Mouse (Mus musculus): ENCODE measurements around the gene Tmem59l.

Tmem59l gene

DNA sequence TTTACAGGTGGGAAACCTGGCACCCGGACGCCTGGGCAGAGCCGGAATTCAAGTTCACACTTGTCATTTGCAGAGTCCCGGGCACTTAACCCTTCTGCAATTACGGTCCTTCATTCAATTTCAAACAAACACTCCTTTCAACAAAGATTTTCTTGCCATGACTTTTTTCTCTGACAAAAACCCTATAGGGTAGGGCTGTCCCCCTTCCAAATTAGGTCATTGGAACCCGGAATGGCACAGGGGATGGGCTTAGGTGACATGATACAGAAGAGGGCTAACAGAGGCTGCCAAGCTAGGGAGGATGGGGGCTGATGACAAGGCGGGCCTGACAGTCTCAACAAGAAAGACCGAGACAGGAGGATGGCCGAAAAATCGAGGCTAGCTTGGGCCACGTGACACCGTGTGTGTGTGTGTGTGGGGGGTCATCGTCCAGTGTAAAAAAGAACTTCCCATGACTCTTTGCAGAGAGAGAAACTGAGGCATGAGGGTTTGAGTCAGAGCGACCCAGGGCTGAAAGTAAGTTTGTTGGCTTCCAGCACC lies 1.8 kb upstream of the Tmem59l start:
- no peak for DNase-seq (ENCODE audit: low read depth, low spot score)

DNA sequence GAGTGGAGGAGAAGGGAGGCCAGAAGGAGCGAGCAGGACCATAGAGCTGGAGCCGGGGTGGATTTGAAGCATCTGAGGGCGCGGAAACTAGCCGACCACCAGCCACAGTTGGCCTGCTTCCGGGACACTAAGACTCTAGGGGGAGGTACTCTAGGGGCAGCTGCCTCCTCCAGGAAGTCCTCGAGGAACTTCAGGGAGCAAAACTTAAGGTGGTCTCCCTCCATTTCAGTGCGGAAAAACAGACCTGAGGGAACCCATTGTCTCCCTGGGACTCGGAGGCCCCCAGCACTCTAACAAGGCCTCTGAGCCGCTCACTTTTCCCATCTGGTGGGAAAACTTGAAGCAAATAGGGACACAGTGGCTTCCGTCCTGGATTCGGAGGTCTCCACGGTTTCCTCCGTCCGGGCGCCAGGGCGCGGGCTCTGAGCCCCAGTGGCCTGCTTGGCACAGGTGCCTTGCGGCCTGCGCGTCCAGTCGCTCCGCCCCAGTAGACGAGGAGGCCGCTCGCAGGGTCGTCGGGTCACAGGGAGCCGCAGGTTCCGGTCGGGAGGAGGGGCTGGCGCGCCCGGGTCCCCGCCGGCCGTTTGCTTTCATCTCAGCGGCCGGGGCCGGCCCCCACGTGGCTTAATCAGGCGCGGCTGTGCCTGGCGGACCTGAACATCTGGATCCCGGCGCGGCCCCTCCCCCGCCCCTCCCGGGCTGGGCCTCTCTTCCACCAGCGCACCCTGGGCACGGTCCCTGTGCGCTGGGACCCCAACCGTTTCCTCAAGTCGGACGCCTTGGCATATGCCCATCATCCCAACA lies 1.0 kb upstream of the Tmem59l start:
- no peak for DNase-seq (ENCODE audit: low read depth, low spot score)

DNA sequence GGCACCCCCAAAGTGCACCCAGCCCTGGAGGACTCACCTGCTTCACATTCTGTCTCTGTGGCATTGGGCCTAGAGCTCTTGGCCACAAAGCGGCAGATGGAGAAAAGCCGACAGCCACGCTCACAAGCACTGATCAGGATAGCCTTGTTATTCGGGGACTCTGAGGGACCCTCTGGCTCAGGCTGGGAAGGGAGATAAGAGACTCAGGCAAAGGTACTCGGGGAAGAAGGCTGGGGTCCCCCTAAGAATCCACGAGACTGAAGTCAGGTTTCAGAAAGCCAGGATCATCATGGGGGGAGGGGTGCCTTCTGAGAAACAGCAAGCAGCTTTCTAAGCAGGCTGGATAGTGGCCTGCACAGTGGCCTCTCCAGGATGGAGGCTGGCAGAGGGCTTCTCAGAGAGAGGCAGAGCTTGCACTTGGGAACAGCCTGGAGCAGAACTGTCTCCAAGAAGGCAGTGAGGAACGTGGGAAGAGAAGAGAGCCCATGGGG lies 922 bp downstream of the Tmem59l start:
- DNase-seq (ENCODE audit: low read depth, low spot score): no peak

- no peak for DNase-seq (ENCODE audit: low read depth, low spot score)
Observed at GRCm38 (mm10) chr8:70482943-70483342, 4.2 kb downstream of the Tmem59l start.

DNA sequence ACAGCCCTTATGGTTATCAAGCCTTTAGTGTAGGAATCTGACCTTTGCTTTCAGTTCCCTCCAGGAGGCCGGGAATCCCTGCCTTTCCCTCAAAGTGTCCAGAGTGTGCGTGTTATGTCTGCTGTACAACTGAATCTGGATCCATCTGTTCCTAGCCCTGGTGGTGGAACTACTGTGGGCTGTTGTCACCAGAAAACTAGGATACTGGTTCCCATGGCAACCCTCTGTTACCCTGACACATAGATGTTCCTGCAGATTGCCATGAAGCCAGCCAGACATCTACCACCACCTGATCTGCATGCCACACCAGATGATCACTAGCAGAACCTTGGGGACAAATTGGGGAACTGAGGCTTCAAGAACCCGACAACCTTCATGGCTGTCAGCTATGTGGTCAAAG lies 5.2 kb downstream of the Tmem59l start:
- DNase-seq (ENCODE audit: low read depth, low spot score): peak; percentile 89

GRCm38 (mm10) chr8:70477269-70477982 lies 9.7 kb downstream of the Tmem59l start:
- DNase-seq (ENCODE audit: low read depth, low spot score): no peak

DNA sequence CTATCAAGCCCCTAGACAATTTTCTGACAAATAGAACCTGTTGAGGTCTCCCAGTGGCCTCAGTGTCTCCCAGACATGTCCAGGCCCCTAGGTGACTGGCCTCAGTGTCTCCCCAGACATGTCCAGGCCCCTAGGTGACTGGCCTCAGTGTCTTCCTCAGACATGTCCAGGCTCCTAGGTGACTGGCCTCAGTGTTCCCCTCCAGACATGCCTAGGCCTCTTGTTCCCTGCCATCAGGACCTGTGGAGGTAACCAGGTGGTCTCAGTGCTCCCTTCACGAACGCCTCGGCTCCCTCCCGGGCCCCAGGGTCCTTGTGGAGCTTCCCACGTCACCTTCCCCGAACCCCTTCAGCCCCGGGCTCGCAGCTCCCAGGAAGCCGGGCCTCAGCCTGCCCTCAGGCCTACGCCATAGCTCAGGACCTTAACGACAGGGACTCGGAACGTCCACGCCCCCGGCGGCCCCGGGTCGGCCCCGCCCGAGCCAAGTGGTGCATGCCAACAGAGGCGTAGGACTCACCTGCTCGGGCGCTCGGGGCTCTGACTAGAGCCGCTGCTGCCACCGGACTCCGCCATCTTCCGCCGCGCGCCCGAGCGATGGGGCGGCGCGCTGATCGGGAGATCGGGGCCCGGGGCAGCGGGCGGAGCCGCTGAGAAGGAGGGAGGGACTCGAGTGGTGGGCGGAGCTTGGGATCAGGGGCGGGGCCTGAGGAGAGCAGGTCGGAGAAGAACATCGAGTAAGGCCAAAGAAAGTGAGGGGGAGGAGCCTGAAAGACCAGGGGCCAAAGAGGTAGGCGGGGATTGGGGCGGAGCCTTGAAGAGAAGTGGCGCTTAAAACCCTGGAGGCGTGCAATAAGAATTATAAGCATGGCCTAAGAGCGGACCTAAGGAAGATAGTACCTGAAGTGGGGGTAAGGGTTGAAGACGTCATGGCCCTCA lies 10.6 kb downstream of the Tmem59l start, which contains the start of gene Klhl26:
Klhl26 (minus strand) TSS at position 636 of the 936 bp plus-strand sequence.
- peak; percentile 89 for DNase-seq (ENCODE audit: low read depth, low spot score)

DNA sequence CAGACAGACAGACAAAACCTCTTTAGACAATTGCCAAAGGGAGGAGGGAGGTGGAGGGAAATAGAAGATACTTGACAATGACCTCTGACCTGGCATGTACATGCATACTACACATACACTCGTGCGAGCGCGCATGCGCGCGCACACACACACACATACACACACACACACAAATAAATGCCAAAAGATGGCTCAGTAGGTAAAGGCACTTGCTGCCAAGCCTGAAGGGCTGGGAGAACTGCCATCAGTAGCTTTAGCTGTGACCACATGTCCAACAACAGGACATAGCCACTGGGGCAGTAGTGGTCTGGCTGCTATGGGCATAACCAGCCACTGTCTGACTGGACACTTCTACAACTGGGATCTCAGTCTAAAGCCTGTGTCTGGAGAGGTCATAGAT lies 15.3 kb downstream of the Tmem59l start:
- no peak for DNase-seq (ENCODE audit: low read depth, low spot score)

DNA sequence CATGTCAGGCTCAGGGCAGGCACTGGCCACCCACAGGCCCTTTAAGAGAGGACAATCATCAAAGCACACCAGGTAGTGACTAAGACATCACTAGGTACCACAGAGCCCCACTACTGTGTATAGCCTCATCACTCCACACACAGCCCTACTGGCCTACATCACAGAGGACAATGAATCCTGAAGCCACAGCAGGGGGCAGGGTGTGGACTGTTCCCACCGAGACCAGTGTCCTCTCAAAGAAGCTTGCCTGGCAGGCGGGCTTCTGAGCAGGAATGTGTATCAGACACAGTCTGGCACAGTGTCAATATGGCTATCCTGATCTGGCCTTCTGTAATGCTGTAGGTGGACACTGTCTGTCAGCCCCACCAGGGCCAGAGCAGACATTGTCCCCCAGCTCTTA lies 17.2 kb downstream of the Tmem59l start:
- no peak for DNase-seq (ENCODE audit: low read depth, low spot score)

GRCm38 (mm10) chr8:70469295-70469916 lies 17.8 kb downstream of the Tmem59l start:
- DNase-seq (ENCODE audit: low read depth, low spot score): no peak

DNA sequence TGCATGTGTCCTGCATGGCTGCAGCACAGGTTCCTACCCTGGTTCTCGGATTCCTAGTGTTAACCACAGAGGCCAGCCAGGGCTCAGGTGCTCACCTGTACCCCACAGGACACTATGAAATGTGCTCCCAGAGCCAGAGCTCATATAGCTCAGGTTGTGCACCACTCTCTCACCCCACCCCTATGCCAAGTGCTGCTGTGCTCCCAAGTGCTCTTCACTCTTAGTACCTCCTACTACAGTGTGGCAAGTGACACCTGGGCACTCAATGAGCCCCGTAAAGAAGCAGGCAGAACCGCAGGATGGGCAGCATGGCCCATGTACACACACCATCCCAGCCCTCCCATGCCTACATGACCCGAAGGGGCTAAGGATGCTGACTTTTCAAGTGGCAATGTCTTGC lies 18.4 kb downstream of the Tmem59l start:
- no peak for DNase-seq (ENCODE audit: low read depth, low spot score)

DNA sequence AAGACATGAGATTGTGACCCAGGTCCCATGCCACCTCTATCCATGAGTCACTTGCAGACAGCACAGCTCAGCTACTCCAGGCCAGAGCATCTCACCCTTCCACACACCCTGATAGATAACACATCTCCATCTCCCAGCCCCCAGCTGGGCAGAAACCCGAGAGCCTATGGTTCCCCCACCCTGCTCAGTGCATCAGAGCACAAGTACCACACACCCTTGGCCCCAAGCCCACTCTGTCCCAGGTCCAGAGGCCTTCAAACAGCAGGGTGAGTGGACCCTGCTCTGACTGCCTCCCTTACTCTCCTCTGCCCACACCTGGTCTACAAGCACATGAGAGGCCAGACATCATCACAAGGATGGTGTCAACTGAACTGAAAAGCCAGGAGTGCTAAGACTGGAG lies 19.3 kb downstream of the Tmem59l start:
- no peak for DNase-seq (ENCODE audit: low read depth, low spot score)

GRCm38 (mm10) chr8:70467229-70467725 lies 19.9 kb downstream of the Tmem59l start:
- no peak for DNase-seq (ENCODE audit: low read depth, low spot score)

GRCm38 (mm10) chr8:70466771-70467170 lies 20.4 kb downstream of the Tmem59l start:
- no peak for DNase-seq (ENCODE audit: low read depth, low spot score)

GRCm38 (mm10) chr8:70466305-70466704 lies 20.9 kb downstream of the Tmem59l start:
- DNase-seq (ENCODE audit: low read depth, low spot score): no peak

DNA sequence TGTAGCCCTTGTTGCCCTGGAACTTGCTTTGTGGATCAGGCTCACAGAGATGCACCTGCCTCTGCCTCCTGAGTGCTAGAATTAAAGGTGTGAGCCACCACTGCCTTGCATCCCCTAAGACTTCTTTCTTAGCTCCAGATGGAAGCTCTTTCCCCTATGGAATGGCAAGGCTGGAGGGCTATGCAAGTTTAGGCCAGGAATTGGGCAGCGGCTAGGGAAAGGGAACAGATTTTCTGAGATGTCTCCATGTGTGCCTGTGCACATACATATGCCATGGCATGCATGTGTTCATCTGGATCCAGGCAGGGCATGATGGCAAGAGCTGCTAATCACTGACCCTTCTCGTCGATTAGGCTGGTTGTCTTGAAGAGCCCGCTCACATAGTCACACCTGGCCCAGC lies 21.5 kb downstream of the Tmem59l start:
- DNase-seq (ENCODE audit: low read depth, low spot score): no peak

DNA sequence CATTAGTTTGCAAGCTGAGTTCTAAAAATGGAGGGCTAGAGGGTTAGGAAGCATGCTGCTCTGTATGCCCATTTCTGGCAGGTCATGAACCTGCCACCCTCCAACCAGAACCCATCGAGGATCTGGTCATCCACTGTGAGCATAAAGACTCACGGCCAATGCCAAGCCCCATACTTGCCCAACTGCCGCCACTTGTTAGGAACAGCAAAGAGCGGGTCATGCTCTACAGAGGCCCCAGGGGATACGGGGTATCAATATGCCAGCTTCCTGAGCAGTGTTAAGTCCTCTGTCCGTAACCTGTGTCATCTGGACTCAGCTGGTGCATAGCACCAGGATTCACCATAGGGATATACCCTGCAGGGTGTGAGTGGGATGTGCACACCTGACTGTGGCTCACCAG lies 23.0 kb downstream of the Tmem59l start:
- no peak for DNase-seq (ENCODE audit: low read depth, low spot score)

DNA sequence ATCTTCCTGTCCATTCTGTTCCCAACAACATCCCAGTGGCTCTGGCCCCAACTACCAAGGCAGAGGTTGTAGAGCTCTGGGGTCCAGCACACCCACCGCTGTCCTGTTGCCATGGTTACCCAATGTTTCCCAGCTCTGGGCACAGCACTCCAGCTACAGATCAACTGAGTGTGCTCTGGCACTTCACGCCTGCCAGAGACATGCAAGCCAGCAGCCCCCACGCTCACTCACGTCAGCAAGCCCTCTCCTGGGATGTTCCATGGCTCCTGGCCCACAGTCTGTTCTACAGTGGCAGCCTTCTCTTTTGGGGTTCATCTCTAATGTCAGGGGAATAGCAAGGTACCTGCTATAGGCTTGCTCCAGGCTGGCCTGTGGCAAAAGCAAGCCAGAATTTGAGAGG lies 23.9 kb downstream of the Tmem59l start:
- DNase-seq (ENCODE audit: low read depth, low spot score): peak; percentile 79

DNA sequence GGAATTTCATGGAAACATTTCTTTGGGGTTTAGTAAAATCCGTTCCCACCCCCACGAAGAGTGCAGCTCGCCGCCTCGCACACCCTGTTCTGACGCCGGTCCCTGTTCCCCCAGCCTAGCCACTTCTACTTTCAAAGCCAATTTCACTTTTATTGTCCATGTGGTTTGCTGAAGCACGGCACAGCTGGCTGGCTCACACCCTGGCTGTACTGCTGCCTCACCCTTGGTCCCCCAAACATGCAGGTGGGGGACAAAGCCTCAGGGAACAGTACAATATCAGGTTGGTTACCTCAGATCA lies 24.7 kb downstream of the Tmem59l start:
- no peak for DNase-seq (ENCODE audit: low read depth, low spot score)

DNA sequence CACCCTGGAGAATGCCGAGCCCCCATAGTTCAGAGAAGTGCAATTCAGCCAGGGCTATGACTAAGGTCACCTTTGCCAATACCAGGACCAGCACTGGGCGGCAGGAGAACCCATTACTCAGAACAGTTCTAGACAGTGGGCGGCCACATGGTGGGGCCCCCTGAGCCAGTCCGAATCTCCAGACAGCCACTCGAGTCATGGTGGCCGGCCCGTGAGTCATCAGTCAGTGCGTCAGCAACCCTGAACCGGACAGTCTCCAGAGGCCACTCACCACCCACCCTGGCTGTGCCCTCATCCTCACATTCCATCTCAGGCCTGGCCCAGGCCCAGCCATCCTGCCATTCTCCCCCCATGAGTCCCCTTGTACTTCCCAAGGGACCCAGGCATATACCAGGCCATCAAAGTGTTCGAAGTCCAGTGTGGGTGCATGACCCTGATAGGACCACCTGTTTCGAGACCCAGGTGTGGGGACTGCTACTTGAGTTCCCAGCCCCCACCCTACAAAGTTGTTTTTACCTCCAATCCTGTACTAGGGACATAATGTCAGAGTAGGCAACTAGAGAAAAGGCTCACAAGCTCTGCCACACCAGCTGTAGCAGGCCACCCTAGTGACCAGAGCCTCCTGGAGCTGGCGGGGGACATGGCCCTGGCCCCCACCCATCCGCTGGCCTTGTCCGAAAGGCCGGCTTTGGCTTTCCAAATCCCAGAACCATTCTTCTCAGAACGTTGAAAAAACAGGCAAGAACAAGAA lies 25.2 kb downstream of the Tmem59l start:
- DNase-seq (ENCODE audit: low read depth, low spot score): no peak

All from telencephalon, adult 2 months (tissue).